Mouse (Mus musculus): ENCODE measurements around the gene Lhx8. TPM values are rescaled to one million over a fixed set of nuclear protein-coding genes. Genes with fewer than 3 reads are reported as not detected.
A peak's percentile ranks its signal among the peaks of the same experiment; 100 is the strongest.

Lhx8 gene
- 2.8 TPM in 2 replicates for polyA plus RNA-seq (2016; fragmentation: Nextera tagmentation; extraction: Ambion mirVana)

DNA sequence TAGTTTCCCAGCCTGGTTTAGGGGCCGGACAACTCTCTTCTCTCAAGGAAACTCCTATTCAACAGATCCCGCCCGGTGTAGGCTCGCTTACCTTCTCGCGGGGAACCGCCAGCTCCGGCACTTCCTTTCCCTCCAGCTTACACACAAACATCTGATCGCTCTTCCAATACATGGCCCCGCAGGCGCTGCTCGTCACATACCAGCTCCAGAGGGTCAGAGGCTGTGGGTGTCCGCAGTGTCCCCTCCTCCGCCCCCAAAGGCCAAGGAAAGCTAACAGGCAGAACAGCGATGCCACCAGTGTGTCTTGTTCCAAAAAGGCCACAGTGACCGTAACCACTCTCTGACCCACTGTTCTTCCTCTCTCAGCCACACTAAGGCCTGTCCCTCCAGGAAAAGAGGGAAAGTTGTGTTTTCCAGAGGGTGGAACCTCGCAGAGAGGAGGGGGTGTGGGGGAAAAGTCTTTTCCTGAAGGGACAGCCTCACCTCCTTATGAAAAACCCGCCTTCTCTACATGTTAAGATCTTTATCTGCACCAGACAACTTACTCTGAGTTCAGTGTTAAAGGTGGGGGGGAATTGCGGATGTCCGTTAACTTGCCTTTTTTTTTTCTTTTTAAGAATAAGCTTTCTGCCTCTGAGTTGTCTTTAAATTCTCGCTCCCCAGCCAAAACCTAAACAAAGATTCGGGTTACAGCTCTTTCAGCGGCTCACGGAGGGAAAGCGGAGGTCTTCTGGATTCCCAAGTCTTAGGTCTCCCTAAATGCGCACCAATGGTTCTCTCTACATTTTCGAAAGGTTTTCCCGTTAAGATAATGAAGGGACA lies at the start of gene Lhx8:
TSS of gene Lhx8 (minus strand) at position 479 of the 822 bp plus-strand sequence.
- Histone ChIP-seq H3K4me3 (peak within 1 kb of the TSS; percentile 60), H3K36me3 (no peaks in the 10 kb centered on the region), H3K9me3 (no peaks in the 10 kb centered on the region), H3K27me3 (ENCODE audit: insufficient read depth, poor library complexity, severe bottlenecking) (peaks cover 100% of the 10 kb centered on the region), H3K4me1 (replicated peaks) (peaks cover 41% of the 10 kb centered on the region), H3K27ac (peak within 1 kb of the TSS; percentile 13; the same call in 1 of the 2 replicates)
- peak; percentile 72 for DNase-seq (ENCODE audit: low spot score)
- WGBS = under 1% methylated on average over 28 of the region's 28 CpGs

DNA sequence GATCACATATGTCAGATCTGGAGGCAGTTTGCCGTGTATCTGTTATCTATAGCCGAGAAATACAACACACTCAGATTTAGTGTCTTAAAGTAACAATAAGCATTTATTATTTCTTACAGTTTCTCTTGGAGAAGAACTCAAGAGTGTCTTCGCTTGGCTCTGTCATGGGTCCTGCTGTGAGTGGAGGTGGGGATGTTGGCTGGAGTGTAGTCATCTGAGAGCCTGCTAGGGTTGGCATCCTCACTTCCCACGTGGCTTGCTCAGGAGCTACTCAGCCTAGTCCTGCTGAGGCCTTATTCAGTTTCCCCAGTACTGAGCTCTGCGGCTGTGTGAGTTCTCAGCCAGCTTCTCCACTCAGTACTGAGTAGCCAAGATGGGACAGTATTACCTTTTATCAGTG lies 43.1 kb upstream of the Lhx8 start:
- no peak for DNase-seq (ENCODE audit: low spot score)
- no peaks in the 10 kb centered on the region for H3K36me3 ChIP-seq
- H3K27ac ChIP-seq = no peak overlapping the region
- no peaks in the 10 kb centered on the region for H3K27me3 ChIP-seq (ENCODE audit: insufficient read depth, poor library complexity, severe bottlenecking)
- H3K4me1 ChIP-seq (replicated peaks) = peaks cover 7% of the 10 kb centered on the region
- H3K9me3 ChIP-seq = no peaks in the 10 kb centered on the region
- WGBS = 82% methylated on average over 5 of the region's 5 CpGs
- H3K4me3 ChIP-seq = no peak overlapping the region

DNA sequence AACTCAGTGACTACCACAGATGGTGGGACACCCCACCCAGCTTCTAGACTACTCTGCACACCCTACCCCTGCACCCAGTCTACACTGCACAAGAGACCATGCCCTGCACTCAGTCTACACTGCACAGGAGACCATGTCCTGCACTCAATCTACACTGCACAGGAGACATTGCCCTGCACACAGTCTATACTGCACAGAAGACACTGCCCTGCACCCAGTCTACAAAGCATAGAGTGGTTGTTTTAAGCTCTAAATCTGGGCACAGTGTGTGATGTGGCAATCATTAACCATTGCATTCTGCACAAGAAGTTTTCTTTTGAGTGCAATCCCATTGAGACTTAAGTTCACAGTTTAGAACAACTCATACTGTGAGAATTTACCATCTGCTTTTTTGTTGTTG lies 42.2 kb upstream of the Lhx8 start:
- Histone ChIP-seq H3K36me3 (no peaks in the 10 kb centered on the region), H3K4me1 (replicated peaks) (peaks cover 5% of the 10 kb centered on the region), H3K4me3 (no peak overlapping the region), H3K27me3 (ENCODE audit: insufficient read depth, poor library complexity, severe bottlenecking) (no peaks in the 10 kb centered on the region), H3K9me3 (no peaks in the 10 kb centered on the region), H3K27ac (no peak overlapping the region)
- no peak for DNase-seq (ENCODE audit: low spot score)

DNA sequence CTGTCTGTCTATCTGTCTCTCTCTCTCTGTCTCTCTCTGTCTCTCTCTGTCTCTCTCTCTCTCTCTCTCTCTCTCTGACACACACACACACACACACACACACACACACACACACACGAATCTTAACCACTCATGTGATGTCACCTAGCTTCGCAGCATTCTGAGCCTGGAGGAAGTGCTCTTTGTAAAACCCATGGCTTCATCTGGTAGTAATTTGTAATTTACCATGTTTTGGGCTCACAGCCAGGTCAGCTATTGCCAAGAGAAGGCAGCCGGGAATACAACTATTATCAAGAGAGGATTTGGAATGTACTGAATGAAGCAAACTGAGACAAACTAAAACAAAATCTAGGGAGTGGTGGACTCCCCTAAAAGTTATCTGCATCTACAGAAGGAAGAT lies 36.9 kb upstream of the Lhx8 start:
- no peak for DNase-seq (ENCODE audit: low spot score)
- no peaks in the 10 kb centered on the region for H3K9me3 ChIP-seq
- H3K4me1 ChIP-seq (replicated peaks) = no peaks in the 10 kb centered on the region
- no peak overlapping the region for H3K4me3 ChIP-seq
- H3K36me3 ChIP-seq = no peaks in the 10 kb centered on the region
- H3K27me3 ChIP-seq (ENCODE audit: insufficient read depth, poor library complexity, severe bottlenecking) = no peaks in the 10 kb centered on the region; the same call in 1 of the 2 replicates
- 70% methylated on average over 3 of the region's 3 CpGs for WGBS
- H3K27ac ChIP-seq = no peak overlapping the region

DNA sequence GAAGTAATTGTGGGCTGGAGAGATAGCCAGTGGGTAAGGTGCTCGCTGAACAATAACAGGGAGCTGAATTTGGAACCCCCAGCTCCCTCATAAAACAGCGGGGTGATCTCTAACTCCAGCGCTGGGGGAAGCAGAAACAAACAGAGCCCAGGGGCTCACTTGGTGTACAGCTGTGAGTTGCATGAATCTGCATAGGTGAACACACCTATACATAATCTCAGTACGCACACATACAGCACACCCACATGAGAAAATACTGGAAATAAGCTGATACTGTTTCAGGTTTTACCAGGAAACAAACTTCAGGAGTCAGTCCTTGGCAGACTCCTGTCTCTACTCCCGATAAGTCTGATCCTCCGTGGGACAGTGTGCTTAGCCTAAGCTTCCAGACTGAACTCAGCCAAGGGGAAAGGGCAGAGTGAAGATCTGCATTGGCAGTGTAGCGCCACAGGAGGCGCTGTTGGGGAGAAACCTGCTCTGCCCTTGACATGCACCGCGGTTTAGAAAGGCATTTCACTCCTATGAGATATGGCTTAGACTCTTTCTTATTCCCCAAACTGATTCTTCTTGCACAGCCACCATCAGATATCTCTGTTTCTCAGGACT lies 34.2 kb upstream of the Lhx8 start:
- no peaks in the 10 kb centered on the region for H3K36me3 ChIP-seq

DNA sequence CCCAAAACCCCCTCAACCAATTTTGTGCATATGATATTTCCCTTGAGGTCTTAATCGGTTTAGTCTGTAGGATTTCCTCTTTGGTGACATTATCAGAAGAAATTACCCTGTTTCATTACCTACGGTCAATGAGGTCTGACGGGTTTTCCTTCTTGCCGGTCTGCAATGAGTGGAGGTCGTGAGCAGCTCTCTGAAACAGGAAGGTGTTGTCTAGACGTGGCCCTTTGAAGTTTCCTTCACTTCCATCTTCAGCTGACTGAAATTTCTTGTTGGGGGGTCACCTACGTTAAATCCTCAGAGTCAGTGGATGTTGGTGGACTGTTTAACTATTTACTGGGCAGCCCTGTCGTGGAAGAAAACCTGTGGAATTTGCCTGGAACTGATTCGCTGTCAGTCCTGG lies 33.0 kb upstream of the Lhx8 start:
- WGBS = 78% methylated on average over 9 of the region's 9 CpGs
- H3K36me3 ChIP-seq = no peaks in the 10 kb centered on the region
- no peaks in the 10 kb centered on the region for H3K4me1 ChIP-seq (replicated peaks)
- H3K9me3 ChIP-seq = no peaks in the 10 kb centered on the region
- no peak overlapping the region for H3K27ac ChIP-seq
- no peak for DNase-seq (ENCODE audit: low spot score)
- H3K4me3 ChIP-seq = no peak overlapping the region
- no peaks in the 10 kb centered on the region; the same call in 1 of the 2 replicates for H3K27me3 ChIP-seq (ENCODE audit: insufficient read depth, poor library complexity, severe bottlenecking)

More for the DNA sequence above, 34.2 kb upstream of the Lhx8 start:
- no peak overlapping the region for H3K27ac ChIP-seq
- H3K9me3 ChIP-seq = no peaks in the 10 kb centered on the region
- 35% methylated on average over 10 of the region's 10 CpGs for WGBS
- DNase-seq (ENCODE audit: low spot score) = peak; percentile 60
- H3K4me3 ChIP-seq = no peak overlapping the region
- no peaks in the 10 kb centered on the region for H3K4me1 ChIP-seq (replicated peaks)
- H3K27me3 ChIP-seq (ENCODE audit: insufficient read depth, poor library complexity, severe bottlenecking) = no peaks in the 10 kb centered on the region; the same call in 1 of the 2 replicates

DNA sequence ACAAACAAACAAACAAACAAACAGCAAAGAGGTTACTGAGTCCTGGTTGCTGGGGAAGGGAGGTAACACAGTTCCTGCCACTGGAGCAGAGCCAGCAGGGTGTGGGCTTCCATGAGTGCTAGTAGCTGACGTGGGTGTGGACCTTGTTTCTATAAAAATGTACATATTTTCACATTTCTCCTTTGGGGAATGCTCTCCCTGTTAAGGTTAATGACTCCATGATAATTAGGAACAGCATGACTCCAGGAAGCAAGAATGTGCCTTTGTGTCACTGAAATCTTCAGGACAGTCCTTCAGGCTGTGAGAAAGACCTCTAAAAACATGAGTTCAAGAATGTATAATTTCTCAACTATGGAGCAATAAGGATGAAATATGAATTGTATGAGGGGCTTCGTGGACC lies 28.8 kb upstream of the Lhx8 start:
- WGBS = 81% methylated on average over 2 of the region's 2 CpGs
- no peak for DNase-seq (ENCODE audit: low spot score)
- no peaks in the 10 kb centered on the region for H3K9me3 ChIP-seq
- no peaks in the 10 kb centered on the region for H3K36me3 ChIP-seq
- no peak overlapping the region for H3K27ac ChIP-seq
- H3K27me3 ChIP-seq (ENCODE audit: insufficient read depth, poor library complexity, severe bottlenecking) = no peaks in the 10 kb centered on the region
- no peak overlapping the region for H3K4me3 ChIP-seq
- no peaks in the 10 kb centered on the region for H3K4me1 ChIP-seq (replicated peaks)

DNA sequence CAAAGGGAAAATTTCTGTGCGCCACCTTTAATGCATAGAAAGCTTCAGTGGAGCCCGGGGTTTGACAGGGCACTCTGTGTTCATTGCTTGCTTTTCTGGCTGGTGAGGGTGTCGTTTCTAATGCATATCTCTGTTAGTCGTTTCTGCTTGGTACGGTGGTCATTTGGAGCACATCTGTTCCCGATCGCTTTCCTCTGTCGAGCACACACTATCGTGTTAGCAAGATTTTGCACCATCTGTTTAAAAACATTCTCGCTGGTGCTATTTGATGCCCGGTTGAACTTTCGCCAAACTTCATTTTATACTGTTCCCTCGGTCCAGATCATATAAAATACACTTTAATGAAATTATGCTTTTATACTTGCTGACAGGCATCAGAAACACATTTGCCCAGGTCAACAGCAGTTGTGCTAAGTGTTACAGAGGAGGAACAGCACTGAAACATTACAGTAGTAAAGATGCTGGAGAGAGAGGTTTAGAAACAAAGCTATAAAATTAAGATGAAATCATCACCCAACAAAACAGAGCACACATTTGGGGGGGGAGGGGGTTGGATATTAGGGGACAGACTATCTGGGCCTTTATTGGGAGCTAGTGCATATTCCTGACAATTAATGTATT lies 9.9 kb upstream of the Lhx8 start:
- peaks cover 13% of the 10 kb centered on the region for H3K4me1 ChIP-seq (replicated peaks)
- DNase-seq (ENCODE audit: low spot score) = no peak
- 64% methylated on average over 13 of the region's 13 CpGs for WGBS

DNA sequence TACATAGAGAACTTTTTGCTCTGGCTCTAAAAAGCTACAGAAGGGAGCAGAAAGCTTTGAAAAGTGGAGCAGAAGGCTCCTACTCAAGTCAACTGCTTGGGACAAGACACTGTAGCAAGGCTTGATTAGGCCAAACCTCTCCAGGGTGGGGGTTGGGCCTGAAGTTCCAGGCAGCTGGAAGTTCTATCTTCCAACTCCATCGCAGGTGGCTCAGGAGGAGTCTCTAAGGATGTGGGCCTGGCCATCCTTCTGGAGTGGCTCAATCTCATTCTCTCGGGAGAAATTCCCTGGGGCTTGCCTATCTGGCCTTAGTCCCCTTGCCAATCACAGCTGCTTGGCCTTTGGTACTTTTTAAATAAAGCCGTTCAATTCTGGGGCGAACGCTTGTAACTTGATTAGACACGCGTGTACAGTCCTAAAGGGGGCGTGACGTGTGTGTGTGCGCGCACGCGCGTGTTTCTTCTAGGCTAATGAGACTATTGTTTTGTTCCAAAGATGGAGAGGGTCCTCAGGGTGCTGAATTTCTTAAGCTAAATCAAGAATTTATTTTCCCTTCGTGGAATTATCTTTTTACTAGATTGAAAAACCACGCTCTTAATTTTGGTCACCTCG lies 9.3 kb upstream of the Lhx8 start:
- Histone ChIP-seq H3K4me3 (no peak overlapping the region), H3K4me1 (replicated peaks) (peaks cover 13% of the 10 kb centered on the region), H3K27ac (no peak overlapping the region), H3K36me3 (no peaks in the 10 kb centered on the region), H3K9me3 (no peaks in the 10 kb centered on the region), H3K27me3 (ENCODE audit: insufficient read depth, poor library complexity, severe bottlenecking) (peaks cover 46% of the 10 kb centered on the region)
- 60% methylated on average over 17 of the region's 17 CpGs for WGBS
- DNase-seq (ENCODE audit: low spot score) = no peak

More for the DNA sequence above, 9.9 kb upstream of the Lhx8 start:
- Histone ChIP-seq H3K27me3 (ENCODE audit: insufficient read depth, poor library complexity, severe bottlenecking) (peaks cover 39% of the 10 kb centered on the region), H3K9me3 (no peaks in the 10 kb centered on the region), H3K27ac (no peak overlapping the region), H3K36me3 (no peaks in the 10 kb centered on the region), H3K4me3 (no peak overlapping the region)

DNA sequence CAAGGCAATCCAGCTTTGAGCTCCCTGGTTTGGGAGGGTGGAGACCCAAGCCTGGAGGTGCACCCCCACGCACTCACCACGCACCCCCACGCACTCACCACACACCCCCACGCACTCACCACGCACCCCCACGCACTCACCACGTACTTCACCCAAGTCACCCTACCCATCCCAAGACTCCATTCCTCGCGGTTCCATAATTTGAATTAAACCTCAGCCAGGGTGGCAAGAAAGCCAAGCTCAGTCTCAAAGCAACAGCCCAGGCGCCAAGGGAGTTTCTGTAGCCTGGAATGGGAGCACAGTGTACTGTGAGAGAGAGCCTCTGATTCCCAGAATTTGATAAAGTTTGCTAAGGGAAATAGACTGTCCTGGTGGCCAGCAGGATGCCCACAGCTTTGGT lies 4.3 kb upstream of the Lhx8 start:
- Histone ChIP-seq H3K4me3 (no peak overlapping the region), H3K4me1 (replicated peaks) (peaks cover 29% of the 10 kb centered on the region), H3K36me3 (no peaks in the 10 kb centered on the region), H3K9me3 (no peaks in the 10 kb centered on the region), H3K27ac (no peak overlapping the region), H3K27me3 (ENCODE audit: insufficient read depth, poor library complexity, severe bottlenecking) (peaks cover 95% of the 10 kb centered on the region)
- DNase-seq (ENCODE audit: low spot score) = no peak
- 5% methylated on average over 10 of the region's 10 CpGs for WGBS

DNA sequence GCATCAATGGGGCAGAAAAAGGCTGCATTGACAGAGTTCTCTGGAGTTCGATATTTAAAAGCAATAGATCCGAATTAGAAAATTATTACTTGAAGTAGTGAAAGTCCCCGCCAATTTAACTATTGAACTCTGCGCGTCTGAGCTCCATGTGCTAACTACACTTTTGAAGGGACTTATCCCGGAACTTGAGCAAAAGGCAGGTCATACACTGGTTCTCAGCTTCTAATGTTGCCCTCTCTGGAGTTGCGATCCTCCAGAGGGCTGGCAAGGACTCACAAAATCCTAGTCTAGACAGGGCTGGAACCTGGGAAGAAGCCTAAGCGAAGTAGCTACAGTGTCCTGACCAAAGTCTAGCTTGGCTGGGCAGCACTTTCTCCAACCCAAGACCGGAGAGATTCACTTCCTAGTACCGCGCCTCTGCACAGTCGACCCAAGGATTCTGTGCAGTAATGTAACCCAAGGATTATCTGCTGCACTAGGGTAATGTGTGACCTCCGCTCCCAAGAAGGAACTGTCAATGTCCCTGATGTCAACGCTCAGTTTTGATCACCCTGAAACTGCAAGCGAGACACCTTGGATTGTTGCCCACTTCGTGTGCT lies 3.0 kb upstream of the Lhx8 start:
- Histone ChIP-seq H3K4me3 (no peak overlapping the region), H3K9me3 (no peaks in the 10 kb centered on the region), H3K4me1 (replicated peaks) (peaks cover 30% of the 10 kb centered on the region), H3K27ac (no peak overlapping the region), H3K27me3 (ENCODE audit: insufficient read depth, poor library complexity, severe bottlenecking) (peaks cover 100% of the 10 kb centered on the region), H3K36me3 (no peaks in the 10 kb centered on the region)
- peak; percentile 46 for DNase-seq (ENCODE audit: low spot score)
- 2% methylated on average over 16 of the region's 16 CpGs for WGBS

DNA sequence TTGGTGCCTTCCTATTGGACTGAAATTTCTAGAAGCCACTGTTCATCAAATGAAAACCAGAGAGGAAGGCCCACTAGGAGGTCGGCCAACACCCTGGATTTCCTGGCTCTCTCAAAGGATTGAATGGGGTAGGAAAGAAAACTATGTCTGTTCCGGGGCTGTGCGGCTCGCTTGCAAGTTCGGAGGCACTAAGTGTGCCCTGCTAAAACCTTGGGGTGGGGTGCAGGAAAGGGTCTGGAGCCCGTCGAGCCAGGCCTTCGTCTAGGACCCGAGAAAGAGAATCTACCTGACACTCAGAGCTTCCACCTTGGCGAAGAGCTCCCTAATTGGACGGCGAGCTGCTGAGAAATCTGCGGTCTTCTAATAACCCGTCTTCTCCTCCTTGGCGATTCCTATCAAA lies 2.5 kb upstream of the Lhx8 start:
- Histone ChIP-seq H3K4me1 (replicated peaks) (peaks cover 36% of the 10 kb centered on the region), H3K27ac (no peak overlapping the region), H3K36me3 (no peaks in the 10 kb centered on the region), H3K4me3 (no peak overlapping the region), H3K9me3 (no peaks in the 10 kb centered on the region), H3K27me3 (ENCODE audit: insufficient read depth, poor library complexity, severe bottlenecking) (peaks cover 100% of the 10 kb centered on the region)
- peak; percentile 48 for DNase-seq (ENCODE audit: low spot score)
- WGBS = 1% methylated on average over 15 of the region's 15 CpGs
